Mouse (Mus musculus): ENCODE data around the gene Zfp112.

DNA sequence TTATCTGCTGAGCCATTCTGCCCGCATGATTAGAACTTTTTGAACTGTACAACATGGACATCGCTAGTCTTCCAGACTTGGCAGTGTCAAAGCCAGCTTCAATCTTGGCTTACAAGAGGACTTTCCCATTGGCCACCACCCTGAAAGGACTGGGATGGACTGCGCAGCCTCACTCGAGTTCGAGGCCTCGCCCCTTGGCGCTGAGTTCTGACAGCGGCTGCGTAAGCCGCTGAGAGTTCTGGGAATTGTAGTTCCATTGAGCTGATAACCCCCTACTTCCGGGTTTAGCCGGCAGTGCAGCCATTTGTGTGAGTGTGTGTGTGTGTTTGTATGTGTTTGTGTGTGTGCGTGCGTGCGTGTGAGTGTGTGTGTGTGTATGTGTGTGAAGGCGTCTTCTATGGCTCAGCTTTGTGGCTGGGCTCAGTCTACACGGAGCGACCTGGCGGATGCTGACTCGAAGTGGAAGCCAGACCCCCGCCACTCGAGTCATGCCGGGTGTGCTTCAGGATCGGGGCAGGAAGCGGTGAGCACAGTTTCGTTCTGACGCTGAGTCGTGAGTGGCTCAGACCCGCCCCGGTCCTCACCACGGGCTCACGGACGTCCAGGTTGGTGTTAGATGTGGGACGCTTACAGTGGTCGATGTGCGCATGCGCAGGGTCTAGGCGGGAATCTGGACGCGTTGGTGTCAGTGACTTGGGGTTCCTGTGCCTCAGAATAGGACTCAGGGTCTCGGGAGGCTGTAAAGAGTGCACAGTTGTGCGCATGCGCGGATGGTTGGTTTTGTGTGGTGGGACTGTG lies 30.3 kb upstream of the Zfp112 start, which contains the start of gene Zfp180:
- TF ChIP-seq CTCF (IDR thresholded peaks at IDR 0.05; ENCODE audit: low read depth, low read length) (no peak), GATA1 (IDR thresholded peaks at IDR 0.05; ENCODE audit: borderline replicate concordance, low read length) (no peak)

Measured in G1E (cell line).